Mouse (Mus musculus): ENCODE measurements around the gene Trhr2. TPM values are rescaled to one million over a fixed set of nuclear protein-coding genes. Genes with fewer than 3 reads are reported as not detected.
A peak's percentile ranks its signal among the peaks of the same experiment; 100 is the strongest.

Gene Trhr2
- not detected in 2 replicates for polyA plus RNA-seq (2015; fragmentation: Nextera tagmentation; extraction: Ambion mirVana)

- ATAC-seq, result no peak
- Histone ChIP-seq H3K4me2 (ENCODE audit: low read depth, low read length) (no peak within 1 kb of the TSS), H3K4me3 (ENCODE audit: low read depth, low read length) (no peak within 1 kb of the TSS), H3K36me3 (replicated peaks; ENCODE audit: insufficient read depth, low read length) (no peaks in the 10 kb centered on the region), H3K27me3 (ENCODE audit: insufficient read depth, low read length) (no peaks in the 10 kb centered on the region), H3K9ac (replicated peaks) (no peak within 1 kb of the TSS), H3K9me3 (ENCODE audit: low read length) (no peaks in the 10 kb centered on the region), H3K4me1 (ENCODE audit: insufficient read depth) (no peaks in the 10 kb centered on the region), H3K27ac (ENCODE audit: low read depth) (no peak within 1 kb of the TSS)
- no peak for DNase-seq
- TF ChIP-seq CTCF (IDR thresholded peaks at IDR 0.05; ENCODE audit: low read depth), result no peak
- no peak for TF ChIP-seq EP300 (IDR thresholded peaks at IDR 0.05; ENCODE audit: low read depth)
- 73% methylated on average over 7 of the region's 7 CpGs for WGBS (ENCODE audit: insufficient replicate concordance)
Measured at GRCm38 (mm10) chr8:122360696-122361416, at the start of gene Trhr2. TSS of gene Trhr2 (minus strand) at chr8:122360746.

GRCm38 (mm10) chr8:122407678-122408077, 47.1 kb upstream of the Trhr2 start:
- WGBS (ENCODE audit: insufficient replicate concordance), result 87% methylated on average over 7 of the region's 7 CpGs
- Histone ChIP-seq H3K27me3 (ENCODE audit: insufficient read depth, low read length) (no peaks in the 10 kb centered on the region), H3K4me3 (ENCODE audit: low read depth, low read length) (no peak overlapping the region), H3K4me1 (ENCODE audit: insufficient read depth) (peaks cover 2% of the 10 kb centered on the region; the same call in 1 of the 2 replicates), H3K36me3 (replicated peaks; ENCODE audit: insufficient read depth, low read length) (peaks cover 85% of the 10 kb centered on the region), H3K9ac (replicated peaks) (no peak overlapping the region), H3K4me2 (ENCODE audit: low read depth, low read length) (no peak overlapping the region), H3K9me3 (ENCODE audit: low read length) (no peaks in the 10 kb centered on the region), H3K27ac (ENCODE audit: low read depth) (no peak overlapping the region)
- TF ChIP-seq EP300 (IDR thresholded peaks at IDR 0.05; ENCODE audit: low read depth), result no peak
- no peak for TF ChIP-seq CTCF (IDR thresholded peaks at IDR 0.05; ENCODE audit: low read depth)
- DNase-seq, result no peak
- peak; percentile 16; the same call in 1 of the 2 replicates for ATAC-seq

- Histone ChIP-seq H3K4me2 (ENCODE audit: low read depth, low read length) (no peak overlapping the region), H3K27ac (ENCODE audit: low read depth) (no peak overlapping the region), H3K27me3 (ENCODE audit: insufficient read depth, low read length) (no peaks in the 10 kb centered on the region), H3K4me1 (ENCODE audit: insufficient read depth) (peaks cover 2% of the 10 kb centered on the region; the same call in 1 of the 2 replicates), H3K36me3 (replicated peaks; ENCODE audit: insufficient read depth, low read length) (peaks cover 86% of the 10 kb centered on the region), H3K9ac (replicated peaks) (no peak overlapping the region), H3K9me3 (ENCODE audit: low read length) (no peaks in the 10 kb centered on the region), H3K4me3 (ENCODE audit: low read depth, low read length) (no peak overlapping the region)
- peak; percentile 65 for ATAC-seq
- no peak for DNase-seq
- 47% methylated on average over 9 of the region's 9 CpGs for WGBS (ENCODE audit: insufficient replicate concordance)
- TF ChIP-seq EP300 (IDR thresholded peaks at IDR 0.05; ENCODE audit: low read depth) (no peak), CTCF (IDR thresholded peaks at IDR 0.05; ENCODE audit: low read depth) (no peak)
Measured at GRCm38 (mm10) chr8:122405146-122405805, 44.7 kb upstream of the Trhr2 start.

GRCm38 (mm10) chr8:122398186-122398585, 37.6 kb upstream of the Trhr2 start:
- H3K4me2 ChIP-seq (ENCODE audit: low read depth, low read length), result no peak overlapping the region
- no peak overlapping the region for H3K27ac ChIP-seq (ENCODE audit: low read depth)
- no peaks in the 10 kb centered on the region for H3K27me3 ChIP-seq (ENCODE audit: insufficient read depth, low read length)
- no peak overlapping the region for H3K9ac ChIP-seq (replicated peaks)
- ATAC-seq (no peak), DNase-seq (no peak)
- no peak overlapping the region for H3K4me3 ChIP-seq (ENCODE audit: low read depth, low read length)
- H3K4me1 ChIP-seq (ENCODE audit: insufficient read depth), result no peaks in the 10 kb centered on the region
- 97% methylated on average over 9 of the region's 9 CpGs for WGBS (ENCODE audit: insufficient replicate concordance)
- H3K9me3 ChIP-seq (ENCODE audit: low read length), result no peaks in the 10 kb centered on the region
- TF ChIP-seq EP300 (IDR thresholded peaks at IDR 0.05; ENCODE audit: low read depth) (no peak), CTCF (IDR thresholded peaks at IDR 0.05; ENCODE audit: low read depth) (no peak)
- peaks cover 85% of the 10 kb centered on the region for H3K36me3 ChIP-seq (replicated peaks; ENCODE audit: insufficient read depth, low read length)

- H3K4me3 ChIP-seq (ENCODE audit: low read depth, low read length), result no peak overlapping the region
- H3K9me3 ChIP-seq (ENCODE audit: low read length), result no peaks in the 10 kb centered on the region
- no peaks in the 10 kb centered on the region for H3K27me3 ChIP-seq (ENCODE audit: insufficient read depth, low read length)
- H3K4me2 ChIP-seq (ENCODE audit: low read depth, low read length), result no peak overlapping the region
- 90% methylated on average over 6 of the region's 6 CpGs for WGBS (ENCODE audit: insufficient replicate concordance)
- no peaks in the 10 kb centered on the region for H3K4me1 ChIP-seq (ENCODE audit: insufficient read depth)
- DNase-seq, result no peak
- H3K36me3 ChIP-seq (replicated peaks; ENCODE audit: insufficient read depth, low read length), result peaks cover 70% of the 10 kb centered on the region
- H3K9ac ChIP-seq (replicated peaks), result no peak overlapping the region
- no peak for ATAC-seq
- TF ChIP-seq CTCF (IDR thresholded peaks at IDR 0.05; ENCODE audit: low read depth) (no peak), EP300 (IDR thresholded peaks at IDR 0.05; ENCODE audit: low read depth) (no peak)
- no peak overlapping the region for H3K27ac ChIP-seq (ENCODE audit: low read depth)
Measured at GRCm38 (mm10) chr8:122395291-122395690, 34.7 kb upstream of the Trhr2 start.

- Histone ChIP-seq H3K27me3 (ENCODE audit: insufficient read depth, low read length) (no peaks in the 10 kb centered on the region), H3K4me1 (ENCODE audit: insufficient read depth) (no peaks in the 10 kb centered on the region), H3K36me3 (replicated peaks; ENCODE audit: insufficient read depth, low read length) (peaks cover 67% of the 10 kb centered on the region), H3K9me3 (ENCODE audit: low read length) (no peaks in the 10 kb centered on the region), H3K27ac (ENCODE audit: low read depth) (no peak overlapping the region), H3K4me3 (ENCODE audit: low read depth, low read length) (no peak overlapping the region), H3K4me2 (ENCODE audit: low read depth, low read length) (no peak overlapping the region), H3K9ac (replicated peaks) (no peak overlapping the region)
- no peak for ATAC-seq
- DNase-seq, result no peak
- TF ChIP-seq EP300 (IDR thresholded peaks at IDR 0.05; ENCODE audit: low read depth), result no peak
- TF ChIP-seq CTCF (IDR thresholded peaks at IDR 0.05; ENCODE audit: low read depth), result no peak
Measured at GRCm38 (mm10) chr8:122393717-122394116, 33.2 kb upstream of the Trhr2 start.
